Mouse (Mus musculus): ENCODE measurements at regions not wholly inside any gene's neighbourhood (a gene's known extent, or its start where the extent isn't known, plus 50 kb on each side); places are given as distances from the start of the nearest gene placed in this dataset.

- DNase-seq (ENCODE audit: low read depth): no peak
These were observed 180.4 kb upstream of the Steap4 start for GRCm38 (mm10) chr5:7779827-7780226.

- DNase-seq (ENCODE audit: low read depth): no peak
These were observed 178.0 kb upstream of the Steap4 start for GRCm38 (mm10) chr5:7782235-7782634.

GRCm38 (mm10) chr5:7788406-7788805, 171.9 kb upstream of the Steap4 start:
- no peak for DNase-seq (ENCODE audit: low read depth)

- DNase-seq (ENCODE audit: low read depth): no peak
These were observed 171.1 kb upstream of the Steap4 start for GRCm38 (mm10) chr5:7789126-7789525.

- DNase-seq (ENCODE audit: low read depth): no peak
These were observed 139.7 kb upstream of the Steap4 start for GRCm38 (mm10) chr5:7820592-7820991.

- DNase-seq (ENCODE audit: low read depth): no peak
These were observed 138.6 kb upstream of the Steap4 start for GRCm38 (mm10) chr5:7821700-7822099.

GRCm38 (mm10) chr5:7829618-7830017, 130.6 kb upstream of the Steap4 start:
- no peak for DNase-seq (ENCODE audit: low read depth)

GRCm38 (mm10) chr5:7833812-7834211, 126.4 kb upstream of the Steap4 start:
- no peak for DNase-seq (ENCODE audit: low read depth)

GRCm38 (mm10) chr5:7863047-7863446, 97.2 kb upstream of the Steap4 start:
- DNase-seq (ENCODE audit: low read depth): no peak

GRCm38 (mm10) chr5:7866041-7866641, 94.1 kb upstream of the Steap4 start:
- no peak for DNase-seq (ENCODE audit: low read depth)

- DNase-seq (ENCODE audit: low read depth): no peak
These were observed 60.7 kb upstream of the Steap4 start for GRCm38 (mm10) chr5:7899537-7899936.

All from gonadal fat pad, adult 2 months (tissue).